Mouse (Mus musculus) B cell, adult 67 days (primary cell): Measurements from ENCODE around the gene Adssl1. TPM values are rescaled to one million over a fixed set of nuclear protein-coding genes. Genes with fewer than 3 reads are reported as not detected.

Experiments used
- total RNA-seq, 2 experiments: library from RNA; stranded (reverse); gene quantifications; 4 replicates each; pipeline ENCODE4 v1.2.4; 2023

The Adssl1 gene
- total RNA-seq, result 1 to 10 TPM; 4.5 to 8.2 TPM

GRCm38 (mm10) chr12:112619686-112620353, at the start of gene Adssl1:
Gene Adssl1 (plus strand): TSS chr12:112620045.

DNA sequence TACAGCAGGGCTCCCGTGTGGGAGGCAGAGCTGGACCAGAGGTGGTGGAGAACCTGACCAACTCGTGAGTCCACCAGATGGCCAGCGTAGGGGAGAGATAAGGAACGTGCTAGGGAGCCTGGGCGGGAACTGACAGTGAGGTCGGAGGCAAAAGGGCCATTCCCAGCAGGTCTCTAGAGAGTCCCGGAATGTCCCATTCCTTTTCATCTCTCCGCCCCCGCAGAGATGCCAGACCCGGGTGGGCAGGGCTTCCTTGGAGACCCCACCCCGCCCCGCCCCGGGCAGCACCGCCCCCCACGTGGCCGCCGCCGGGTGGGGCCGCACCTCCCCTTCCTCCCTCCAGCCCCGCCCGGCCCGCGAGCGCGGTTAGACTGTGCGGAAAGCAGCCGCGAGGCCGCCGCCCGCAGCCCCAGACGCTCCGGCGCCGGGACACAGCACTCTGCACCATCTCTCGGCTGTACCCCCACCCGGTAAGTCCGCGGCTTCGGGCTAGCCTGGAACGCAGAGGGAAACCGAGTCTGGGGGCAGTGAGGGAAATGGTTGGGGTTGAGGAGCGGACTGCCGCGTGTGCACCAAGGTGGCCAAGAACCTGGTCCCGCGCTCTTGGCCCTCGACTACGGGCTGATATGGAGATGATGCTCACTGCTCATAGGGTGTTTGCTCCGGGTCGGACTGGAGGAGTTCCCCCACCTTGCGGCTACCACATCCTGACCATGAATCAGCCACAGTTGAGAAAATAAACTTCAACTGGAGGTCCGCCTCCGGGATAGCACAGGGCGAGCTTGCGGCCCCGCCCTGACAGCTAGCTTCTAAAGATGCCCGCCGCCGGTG, 31.2 kb upstream of the Adssl1 start, which contains the start of gene Inf2:
TSS of gene Inf2 (plus strand) at position 359 of the 831 bp plus-strand sequence.

DNA sequence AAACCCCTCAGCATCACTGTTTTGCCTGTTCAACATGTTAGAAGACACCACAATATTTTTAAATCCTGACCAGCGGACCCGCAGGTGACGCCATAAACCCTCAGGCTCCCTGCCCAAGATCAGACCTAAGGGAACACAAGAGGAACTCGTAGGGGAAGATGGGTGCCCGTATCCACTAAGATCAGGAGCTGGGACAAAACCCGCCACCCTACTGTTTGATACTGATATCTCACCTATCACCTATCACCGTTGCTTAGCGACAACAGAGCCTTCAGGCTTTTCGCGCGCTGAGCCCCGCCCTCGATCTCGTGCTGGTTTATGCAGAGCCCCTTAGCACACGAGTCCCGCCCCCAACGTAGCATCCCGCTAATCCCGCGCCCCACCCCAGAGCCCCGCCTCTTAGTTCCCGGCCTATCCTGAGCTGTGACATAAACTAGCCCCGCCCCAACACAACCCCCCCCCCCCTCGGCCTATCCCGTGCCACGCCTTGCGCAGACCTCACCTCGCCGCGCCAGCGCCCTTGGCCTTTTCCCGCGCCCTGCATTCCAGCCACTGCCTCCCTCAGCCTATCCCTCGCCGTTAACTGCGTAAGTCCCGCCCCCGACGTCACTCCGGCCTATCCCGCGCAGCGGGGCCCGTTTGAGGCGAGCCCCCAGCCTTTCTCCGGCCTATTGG, 24.5 kb downstream of the Adssl1 start, which contains the start of gene Siva1:
TSS of gene Siva1 (plus strand) at position 500 of the 675 bp plus-strand sequence.

GRCm38 (mm10) chr12:112674132-112675011, 54.5 kb downstream of the Adssl1 start, which contains the start of gene Akt1:
Gene Akt1 (minus strand): TSS chr12:112674884.

DNA sequence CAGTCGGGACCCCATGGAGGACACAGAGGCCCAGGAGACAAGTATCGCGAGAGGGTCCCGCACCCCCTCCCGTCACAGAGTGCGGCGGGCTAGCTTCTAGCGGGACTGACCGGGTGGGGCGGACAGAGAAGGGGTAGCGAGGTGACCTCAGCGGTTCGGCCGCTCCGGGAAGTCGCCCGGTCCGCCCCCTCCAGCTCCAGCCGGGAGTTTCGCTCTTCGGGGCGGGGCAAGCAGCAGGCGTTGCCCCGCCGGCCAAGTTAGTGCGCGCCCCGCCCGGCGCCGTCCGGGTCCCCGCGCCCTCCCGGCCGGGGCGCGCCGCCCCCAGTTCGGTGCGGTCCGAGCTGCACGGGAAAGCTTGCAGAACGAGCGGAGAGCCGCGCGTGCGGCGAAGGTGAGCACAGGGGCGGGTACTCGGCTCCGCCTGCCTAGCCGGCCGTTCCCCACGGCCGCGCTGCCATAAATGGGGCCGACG, 58.7 kb downstream of the Adssl1 start, which contains the start of gene Zbtb42:
TSS of gene Zbtb42 (plus strand) at position 274 of the 472 bp plus-strand sequence.

Other genes starting within 250 kb of the Adssl1 start
- not detected for gene A530016L24Rik, start 130.6 kb upstream of the Adssl1 start, total RNA-seq
- gene Tmem179, start 103.3 kb upstream of the Adssl1 start, total RNA-seq, result not detected
- 10 to 100 TPM; 26.3 to 26.8 TPM for gene Inf2, start 31.3 kb upstream of the Adssl1 start, total RNA-seq
- gene Siva1, start 24.6 kb downstream of the Adssl1 start, total RNA-seq, result 10 to 100 TPM; 21.2 to 37.6 TPM
- gene Akt1, start 54.8 kb downstream of the Adssl1 start, total RNA-seq, result 100 to 1,000 TPM; 105 to 106 TPM
- 1 to 10 TPM; 2.3 to 3.3 TPM for gene Zbtb42, start 58.8 kb downstream of the Adssl1 start, total RNA-seq
- gene Cep170b, start 100.4 kb downstream of the Adssl1 start, total RNA-seq, result 10 to 100 TPM in 1 of 2 experiments, 1 to 10 TPM in 1; 6.8 to 13.9 TPM
- 100 to 1,000 TPM; 377 to 378 TPM for gene Pld4, start 140.6 kb downstream of the Adssl1 start, total RNA-seq
- under 1 TPM; 0.12 to 0.26 TPM for gene Ahnak2, start 182.6 kb downstream of the Adssl1 start, total RNA-seq
- gene Clba1, start 188.9 kb downstream of the Adssl1 start, total RNA-seq, result 1 to 10 TPM; 1.3 to 1.6 TPM
- 10 to 100 TPM; 29.2 to 31.9 TPM for gene Cdca4, start 209.4 kb downstream of the Adssl1 start, total RNA-seq
- 10 to 100 TPM; 47.5 to 55.4 TPM for gene Gpr132, start 248.2 kb downstream of the Adssl1 start, total RNA-seq